Mouse (Mus musculus) hindbrain, embryonic 10.5 days (tissue): ENCODE results near the gene Cd300a. TPM values are rescaled to one million over a fixed set of nuclear protein-coding genes. Genes with fewer than 3 reads are reported as not detected.
"Not testable (repeated sequence)": the region's sequence is repeated elsewhere in the genome, so short reads cannot be mapped to it uniquely, and the experiment has no call there.

Source experiments
- DNase-seq: peaks from one replicate; pipeline ENCODE4 v3.0.0-alpha.2; 2017; ENCODE audit warnings: low spot score
- H3K27ac ChIP-seq: fragments of 300-500 bp; sonication (generic); 2 replicates; pipeline ENCODE4 v1.5.1; 2016; ENCODE audit warnings: mild to moderate bottlenecking, moderate library complexity
- H3K27me3 ChIP-seq: fragments of 300-500 bp; sonication (generic); 2 replicates; pipeline ENCODE4 v1.6.1; 2016; ENCODE audit warnings: mild to moderate bottlenecking; ENCODE audit not compliant: poor library complexity, insufficient read depth, severe bottlenecking
- H3K36me3 ChIP-seq: fragments of 300-500 bp; sonication (generic); 2 replicates; pipeline ENCODE4 v1.6.1; 2016; ENCODE audit warnings: mild to moderate bottlenecking, moderate library complexity
- H3K4me1 ChIP-seq: fragments of 300-500 bp; sonication (generic); replicated peaks from 2 replicates; pipeline ENCODE4 v1.6.1; 2016; ENCODE audit warnings: mild to moderate bottlenecking
- H3K4me3 ChIP-seq: fragments of 300-500 bp; sonication (generic); 2 replicates; pipeline ENCODE4 v1.5.1; 2016; ENCODE audit warnings: mild to moderate bottlenecking, moderate library complexity
- H3K9me3 ChIP-seq: fragments of 300-500 bp; sonication (generic); 2 replicates; pipeline ENCODE4 v1.6.1; 2016; ENCODE audit warnings: mild to moderate bottlenecking, moderate library complexity
- WGBS: fragments of 180-500 bp; shearing (Covaris S2); methylation state at CpG from one replicate; pipeline ENCODE4 v1.1.7; 2016; 5-methylcytosine and 5-hydroxymethylcytosine counted together
- polyA plus RNA-seq: library from polyadenylated mRNA; unstranded; fragments of >200 nt; fragmentation: Nextera tagmentation; extraction: Ambion mirVana; gene quantifications from 2 replicates; pipeline ENCODE4 v1.2.1, GENCODE M21; 2016

Gene Cd300a
- polyA plus RNA-seq, 1 experiment from 2014 or later, result 1.0 TPM

DNA sequence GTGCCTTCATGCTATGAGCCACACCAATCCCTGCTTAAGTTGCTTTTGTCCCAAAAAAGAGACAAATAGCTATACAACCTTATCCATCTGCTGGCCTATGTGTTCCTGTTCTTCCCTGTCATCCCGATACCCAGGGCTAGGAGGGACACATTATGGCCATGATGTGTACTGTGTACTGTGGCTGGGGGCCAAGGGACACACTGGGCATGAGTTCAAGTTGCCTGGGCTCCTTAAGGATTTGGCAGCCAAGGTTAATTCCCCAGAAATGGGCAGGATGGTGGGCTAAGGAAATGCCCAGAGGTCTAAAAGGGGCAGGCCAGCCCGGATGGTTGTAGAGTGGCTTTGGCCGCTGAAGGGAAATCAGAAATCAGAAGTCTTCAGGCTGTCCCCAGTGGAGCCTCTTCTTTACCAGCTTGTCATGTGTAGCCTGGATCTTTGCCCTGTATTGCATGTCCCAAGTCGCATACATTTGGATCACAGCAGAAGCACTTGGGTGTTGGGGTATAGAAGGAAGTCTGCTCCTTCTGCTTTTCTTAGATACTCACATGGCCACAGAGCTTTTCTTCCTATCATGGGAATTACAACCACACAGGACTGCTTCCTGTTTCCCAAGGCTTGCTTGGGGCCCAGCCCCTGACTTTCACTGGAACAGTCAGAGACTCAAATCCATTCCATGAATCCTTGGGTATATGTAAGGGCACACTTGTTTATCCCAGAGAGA is 5.3 kb upstream of the Cd300a start:
- H3K4me3 ChIP-seq, result no peak overlapping the region
- H3K27me3 ChIP-seq, result no peaks in the 10 kb centered on the region; the same call in 1 of the 2 replicates
- no peaks in the 10 kb centered on the region for H3K9me3 ChIP-seq
- H3K4me1 ChIP-seq, result peaks cover 12% of the 10 kb centered on the region; the same call in 1 of the 2 replicates
- no peak overlapping the region for H3K27ac ChIP-seq
- H3K36me3 ChIP-seq, result no peaks in the 10 kb centered on the region
- DNase-seq, result no peak
- 94% methylated on average over 4 of the region's 4 CpGs for WGBS

DNA sequence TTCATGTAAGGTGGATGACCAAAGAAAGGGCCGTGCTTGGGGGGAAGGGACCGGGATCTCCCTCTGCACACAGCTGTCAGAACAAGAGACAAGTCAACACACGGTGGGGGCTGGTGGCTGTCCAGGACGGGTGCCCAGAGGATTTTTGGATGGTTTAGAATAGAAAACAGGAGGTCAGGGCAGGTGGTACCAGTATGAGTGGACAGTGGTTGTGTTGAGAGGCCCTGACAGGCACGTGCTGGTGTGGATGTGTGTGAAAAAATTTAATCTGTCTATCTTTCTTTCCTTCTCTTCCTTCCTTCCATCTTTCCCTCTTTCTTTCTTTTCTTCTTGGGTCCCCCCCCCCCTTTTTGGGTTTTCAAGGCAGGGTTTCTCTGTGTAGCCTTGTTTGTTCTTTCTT is 701 bp downstream of the Cd300a start:
- Histone ChIP-seq H3K4me1 (peaks cover 18% of the 10 kb centered on the region), H3K9me3 (no peaks in the 10 kb centered on the region), H3K27me3 (no peaks in the 10 kb centered on the region; the same call in 1 of the 2 replicates), H3K27ac (peak overlapping the region; percentile 66; the same call in 1 of the 2 replicates), H3K4me3 (no peak overlapping the region), H3K36me3 (no peaks in the 10 kb centered on the region)
- no peak for DNase-seq
- WGBS, result 49% methylated on average over 5 of the region's 5 CpGs

DNA sequence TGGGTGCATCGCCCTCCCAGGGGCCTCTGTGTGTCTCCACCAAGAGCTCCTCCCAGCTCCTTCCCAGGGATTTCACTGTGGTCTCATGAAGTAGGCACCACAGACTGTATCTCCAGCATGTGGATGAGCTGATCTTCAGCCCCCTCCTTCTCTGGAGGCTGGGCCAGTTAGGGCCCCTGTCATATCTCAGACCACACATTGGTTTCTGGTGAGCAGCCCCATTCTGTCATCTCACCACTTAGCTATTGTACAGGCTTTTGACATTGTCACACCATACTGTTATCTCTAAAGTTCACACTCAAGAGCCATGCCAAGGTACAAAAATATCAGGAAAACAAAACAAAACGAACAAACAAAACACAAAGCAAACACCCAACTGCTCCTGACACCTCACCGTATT is 6.2 kb downstream of the Cd300a start:
- Histone ChIP-seq H3K27me3 (0 out of 2 replicates have a peak, but pooled peaks cover 3% of the 10 kb centered on the region), H3K36me3 (no peaks in the 10 kb centered on the region), H3K27ac (no peak overlapping the region), H3K9me3 (no peaks in the 10 kb centered on the region), H3K4me3 (no peak overlapping the region), H3K4me1 (0 out of 2 replicates have a peak, but pooled peaks cover 9% of the 10 kb centered on the region)
- WGBS, result 81% methylated on average over 3 of the region's 3 CpGs
- DNase-seq, result no peak

DNA sequence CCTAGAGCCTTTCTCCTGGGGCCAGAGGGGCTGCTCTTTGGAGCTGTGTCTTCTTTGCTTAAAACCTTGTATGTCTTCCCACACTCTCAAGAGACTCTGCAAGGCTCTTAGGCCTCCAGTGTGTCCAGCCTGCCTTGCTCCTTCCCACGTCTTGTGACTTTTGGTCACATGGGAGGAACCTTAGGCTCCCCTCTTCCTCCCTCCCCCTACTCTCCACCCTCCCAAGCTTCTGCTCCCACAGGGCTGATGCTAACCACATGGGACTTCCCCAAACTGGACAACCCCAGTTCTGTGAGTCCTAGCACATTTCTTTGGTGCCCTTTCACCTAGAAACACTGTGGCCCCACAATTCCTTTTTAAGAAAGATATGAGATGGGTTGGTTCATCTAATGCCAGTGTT is 8.2 kb downstream of the Cd300a start:
- Histone ChIP-seq H3K4me1 (0 out of 2 replicates have a peak, but pooled peaks cover 9% of the 10 kb centered on the region), H3K27ac (no peak overlapping the region), H3K36me3 (no peaks in the 10 kb centered on the region), H3K9me3 (no peaks in the 10 kb centered on the region), H3K4me3 (no peak overlapping the region), H3K27me3 (0 out of 2 replicates have a peak, but pooled peaks cover 3% of the 10 kb centered on the region)
- WGBS, result 41% methylated on average over 1 of the region's 1 CpGs
- no peak for DNase-seq

DNA sequence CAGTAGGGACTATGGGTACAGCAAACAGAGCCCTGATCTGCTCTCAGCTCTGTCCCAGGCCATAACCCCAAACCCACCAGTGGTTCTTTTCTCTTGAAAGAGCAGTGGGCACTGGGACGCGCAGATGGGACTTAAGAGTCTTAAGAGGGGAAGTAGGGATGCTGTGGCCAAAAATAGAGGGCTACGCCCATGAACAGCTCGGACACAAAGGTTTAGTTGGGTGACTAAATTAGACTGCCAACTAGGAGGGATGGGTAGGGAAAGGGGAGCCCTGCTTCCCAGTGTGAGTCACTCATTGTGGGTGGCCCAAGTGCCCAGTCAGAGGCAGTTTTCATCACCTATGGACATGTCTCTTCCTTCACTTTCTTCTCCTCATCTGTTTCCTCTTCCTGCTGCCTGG is 13.4 kb downstream of the Cd300a start:
- Histone ChIP-seq H3K9me3 (no peaks in the 10 kb centered on the region), H3K27me3 (peaks cover 3% of the 10 kb centered on the region), H3K36me3 (no peaks in the 10 kb centered on the region), H3K4me1 (no peaks in the 10 kb centered on the region), H3K27ac (no peak overlapping the region), H3K4me3 (no peak overlapping the region)
- no peak for DNase-seq
- 87% methylated on average over 4 of the region's 4 CpGs for WGBS

DNA sequence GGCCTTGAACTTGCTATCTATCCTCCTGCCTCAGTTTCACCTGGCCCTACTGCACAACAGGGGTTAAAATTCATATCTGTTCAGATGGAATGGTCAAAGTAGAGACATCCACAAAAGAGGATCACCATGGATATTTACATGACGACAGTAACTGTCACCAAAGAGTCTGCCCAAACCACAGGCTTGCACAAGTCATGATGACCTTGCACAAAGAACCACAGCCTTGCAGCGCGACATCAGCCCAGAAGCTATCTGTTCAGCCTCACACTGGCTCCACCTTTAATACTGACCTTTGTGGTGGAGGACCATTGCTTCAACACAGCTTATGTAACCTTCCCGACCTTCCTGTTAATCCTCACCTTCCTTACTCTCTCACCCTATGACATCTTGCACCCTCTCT is 17.7 kb downstream of the Cd300a start:
- WGBS, result 79% methylated on average over 4 of the region's 4 CpGs
- no peak for DNase-seq
- Histone ChIP-seq H3K9me3 (no peaks in the 10 kb centered on the region), H3K4me1 (no peaks in the 10 kb centered on the region), H3K36me3 (no peaks in the 10 kb centered on the region), H3K4me3 (no peak overlapping the region), H3K27me3 (no peaks in the 10 kb centered on the region; the same call in none of the 2 replicates), H3K27ac (no peak overlapping the region)

DNA sequence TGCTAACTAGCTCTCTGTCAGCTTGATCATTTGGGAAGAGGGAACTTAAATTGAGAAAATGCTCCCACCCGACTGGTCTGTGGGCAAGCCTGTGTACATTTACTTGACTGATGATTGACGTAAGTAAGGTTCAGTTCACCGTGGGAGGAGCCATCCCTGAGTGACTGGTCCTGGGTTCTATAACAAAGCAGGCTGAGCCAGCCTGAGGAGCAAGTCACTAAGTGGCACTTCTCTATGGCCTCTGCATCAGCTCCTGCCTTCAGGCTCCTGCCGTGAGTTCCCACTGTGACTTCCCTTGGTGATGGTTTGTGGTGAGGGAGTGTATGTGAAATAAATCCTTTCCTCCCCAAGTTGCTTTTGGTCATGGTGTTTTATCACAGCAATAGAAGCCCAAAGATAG is 18.2 kb downstream of the Cd300a start:
- H3K9me3 ChIP-seq, result no peaks in the 10 kb centered on the region
- 65% methylated on average over 4 of the region's 4 CpGs for WGBS
- DNase-seq, result no peak

DNA sequence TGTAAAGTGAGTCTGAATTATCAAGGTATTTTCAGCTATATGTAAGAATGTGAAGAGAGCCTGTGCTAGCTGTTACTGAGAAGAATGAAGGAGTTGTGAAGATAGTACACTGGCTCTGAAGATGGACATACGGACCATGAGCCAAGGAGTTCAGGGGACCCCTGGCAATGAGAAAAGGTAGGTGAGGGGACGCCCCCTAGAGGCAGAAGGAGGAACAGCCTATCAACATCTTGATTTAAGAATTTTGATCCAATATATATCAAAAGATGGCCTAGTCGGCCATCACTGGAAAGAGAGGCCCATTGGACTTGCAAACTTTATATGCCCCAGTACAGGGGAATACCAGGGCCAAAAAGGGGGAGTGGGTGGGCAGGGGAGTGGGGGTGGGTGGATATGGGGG is 19.7 kb downstream of the Cd300a start:
- not testable (repeated sequence) for H3K27ac ChIP-seq, H3K4me1 ChIP-seq, H3K36me3 ChIP-seq, H3K4me3 ChIP-seq, H3K9me3 ChIP-seq, H3K27me3 ChIP-seq
- peak; percentile 12 for DNase-seq
- WGBS, result 51% methylated on average over 3 of the region's 3 CpGs

More for the DNA sequence above, 18.2 kb downstream of the Cd300a start:
- Histone ChIP-seq H3K36me3 (no peaks in the 10 kb centered on the region), H3K27me3 (no peaks in the 10 kb centered on the region; the same call in none of the 2 replicates), H3K4me3 (no peak overlapping the region), H3K4me1 (no peaks in the 10 kb centered on the region), H3K27ac (no peak overlapping the region)

DNA sequence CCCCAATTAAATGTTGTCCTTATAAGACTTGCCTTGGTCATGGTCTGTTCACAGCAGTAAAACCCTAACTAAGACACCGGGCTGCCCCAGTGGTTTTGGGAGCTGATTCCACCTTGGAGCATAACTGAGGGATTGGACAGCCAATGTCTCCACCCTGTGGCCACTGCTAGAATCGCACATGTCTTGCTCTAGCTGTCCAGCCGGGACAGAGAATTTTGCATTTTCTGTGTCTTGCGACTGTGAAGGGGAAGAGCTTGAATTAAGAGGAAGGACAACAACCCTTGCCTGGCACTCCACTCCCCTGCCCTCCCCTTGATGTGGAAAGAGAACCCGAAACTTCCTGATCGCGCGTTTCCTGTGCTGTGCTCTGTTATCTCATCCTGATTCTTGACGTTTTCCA is 23.0 kb downstream of the Cd300a start:
- H3K36me3 ChIP-seq, result no peaks in the 10 kb centered on the region
- no peaks in the 10 kb centered on the region for H3K4me1 ChIP-seq
- peak; percentile 85 for DNase-seq
- WGBS, result 19% methylated on average over 9 of the region's 9 CpGs
- H3K27me3 ChIP-seq, result peaks cover 9% of the 10 kb centered on the region; the same call in 1 of the 2 replicates
- no peak overlapping the region for H3K27ac ChIP-seq
- no peak overlapping the region for H3K4me3 ChIP-seq
- H3K9me3 ChIP-seq, result no peaks in the 10 kb centered on the region

DNA sequence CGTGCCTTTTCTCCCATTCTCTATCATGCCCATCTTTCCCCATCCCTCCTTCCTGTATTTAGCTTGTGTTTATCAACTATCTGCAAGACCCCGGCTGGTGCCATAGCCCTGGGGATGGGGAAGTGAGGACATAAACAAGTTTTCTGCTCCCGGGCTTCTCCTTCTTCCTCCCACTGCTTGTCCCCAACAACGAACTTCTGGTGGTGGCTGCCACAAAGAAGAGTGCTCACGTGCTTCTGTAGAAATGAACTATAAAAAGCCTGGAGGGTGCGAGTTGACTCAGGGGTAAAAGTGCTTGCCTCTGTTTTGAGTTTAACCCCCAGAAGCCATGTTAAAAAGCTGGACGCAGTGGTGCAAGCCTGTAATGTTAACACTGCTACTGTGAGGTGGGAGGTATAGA is 25.1 kb downstream of the Cd300a start:
- Histone ChIP-seq H3K36me3 (no peaks in the 10 kb centered on the region), H3K9me3 (no peaks in the 10 kb centered on the region), H3K27me3 (peaks cover 9% of the 10 kb centered on the region; the same call in 1 of the 2 replicates), H3K4me3 (no peak overlapping the region), H3K27ac (no peak overlapping the region), H3K4me1 (no peaks in the 10 kb centered on the region)
- no peak for DNase-seq
- 67% methylated on average over 7 of the region's 7 CpGs for WGBS

DNA sequence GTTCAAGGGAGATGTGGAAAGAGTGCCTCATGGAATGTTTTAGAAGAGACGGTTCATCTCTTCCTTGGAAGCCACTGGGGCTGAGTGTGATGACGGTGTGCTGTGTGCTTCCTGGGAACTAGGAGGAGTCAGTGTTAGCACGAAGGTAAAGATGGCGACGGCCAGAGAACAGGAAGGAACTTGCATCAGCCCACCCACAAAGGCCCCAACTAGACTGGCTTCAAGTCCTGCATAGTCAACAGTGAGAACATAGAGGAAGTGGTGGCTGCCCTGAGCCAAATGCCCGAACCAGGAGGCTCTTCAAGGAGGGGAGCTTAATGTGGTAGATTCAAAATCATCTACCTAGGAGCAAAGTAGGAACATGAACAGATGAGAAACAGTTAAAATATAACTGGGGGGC is 27.3 kb downstream of the Cd300a start:
- no peak overlapping the region for H3K4me3 ChIP-seq
- H3K4me1 ChIP-seq, result no peaks in the 10 kb centered on the region
- no peak for DNase-seq
- H3K9me3 ChIP-seq, result no peaks in the 10 kb centered on the region
- WGBS, result 88% methylated on average over 6 of the region's 6 CpGs
- peaks cover 9% of the 10 kb centered on the region; the same call in 1 of the 2 replicates for H3K27me3 ChIP-seq
- H3K36me3 ChIP-seq, result no peaks in the 10 kb centered on the region
- no peak overlapping the region for H3K27ac ChIP-seq

DNA sequence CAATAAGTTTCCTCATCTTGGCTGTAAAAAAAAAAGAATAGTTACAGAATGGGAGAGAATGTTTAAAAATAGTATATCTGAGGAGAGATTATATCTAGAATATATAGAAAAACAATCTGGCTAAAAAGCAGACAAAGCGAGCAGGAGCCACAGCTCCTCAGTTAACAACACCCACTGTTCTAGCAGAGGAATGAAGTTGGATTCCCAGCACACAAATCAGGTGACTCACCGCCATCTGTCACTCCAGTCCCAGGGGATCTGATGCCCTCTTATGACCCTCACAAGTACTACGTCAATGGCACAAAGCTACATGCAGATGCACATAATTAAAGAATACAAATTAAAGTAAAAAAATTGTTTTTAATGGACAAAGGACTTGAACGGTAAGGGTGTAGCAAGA is 32.6 kb downstream of the Cd300a start:
- no peaks in the 10 kb centered on the region for H3K9me3 ChIP-seq
- no peak for DNase-seq
- H3K36me3 ChIP-seq, result no peaks in the 10 kb centered on the region
- H3K4me1 ChIP-seq, result no peaks in the 10 kb centered on the region
- H3K27ac ChIP-seq, result no peak overlapping the region
- H3K27me3 ChIP-seq, result no peaks in the 10 kb centered on the region
- H3K4me3 ChIP-seq, result no peak overlapping the region
- WGBS, result 80% methylated on average over 4 of the region's 4 CpGs

DNA sequence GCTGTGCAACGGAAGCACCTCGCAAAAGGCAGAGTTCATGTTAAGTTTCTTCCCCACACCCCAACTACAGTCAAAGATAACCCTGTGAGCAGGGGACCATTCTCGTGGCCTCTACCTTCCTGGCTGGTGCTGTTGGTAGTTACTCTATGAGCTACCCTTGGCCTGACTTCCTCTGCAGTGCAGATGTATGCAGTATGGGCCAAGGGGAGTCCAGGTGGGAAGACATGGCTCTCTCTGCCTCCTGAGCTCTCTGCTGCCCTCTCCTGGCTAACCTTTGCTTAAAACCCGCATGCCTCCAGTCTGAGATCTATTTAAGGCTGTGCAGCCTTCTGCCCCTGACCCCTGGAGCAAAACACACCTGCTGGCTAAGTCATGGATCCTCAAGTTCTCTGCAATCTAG is 34.1 kb downstream of the Cd300a start:
- H3K27ac ChIP-seq, result no peak overlapping the region
- no peak overlapping the region for H3K4me3 ChIP-seq
- no peaks in the 10 kb centered on the region for H3K36me3 ChIP-seq
- H3K9me3 ChIP-seq, result no peaks in the 10 kb centered on the region
- DNase-seq, result peak; percentile 13
- no peaks in the 10 kb centered on the region for H3K27me3 ChIP-seq
- 71% methylated on average over 4 of the region's 4 CpGs for WGBS
- no peaks in the 10 kb centered on the region for H3K4me1 ChIP-seq
